Mouse (Mus musculus): ENCODE measurements around the gene Chaf1a. TPM values are rescaled to one million over a fixed set of nuclear protein-coding genes. Genes with fewer than 3 reads are reported as not detected.

Chaf1a gene
- polyA plus RNA-seq (2015; fragmentation: Nextera tagmentation; extraction: Ambion mirVana), result 21.7 and 22.4 TPM in 2 replicates

- no peaks in the 10 kb centered on the region for H3K27me3 ChIP-seq (replicated peaks)
- under 1% methylated on average over 66 of the region's 68 CpGs for WGBS
- H3K4me1 ChIP-seq, result peaks cover 14% of the 10 kb centered on the region
- H3K9me3 ChIP-seq, result no peaks in the 10 kb centered on the region
- peak within 1 kb of the TSS; percentile 77 for H3K4me2 ChIP-seq
- H3K4me3 ChIP-seq (replicated peaks), result peak within 1 kb of the TSS; percentile 74
- H3K9ac ChIP-seq, result peak within 1 kb of the TSS; percentile 82
- H3K36me3 ChIP-seq, result 0 out of 2 replicates have a peak, but pooled peaks cover 5% of the 10 kb centered on the region
- ATAC-seq (ENCODE audit: insufficient read depth, low FRiP score, low read depth), result peak; percentile 85
- peak within 1 kb of the TSS; percentile 89 for H3K27ac ChIP-seq
These were observed at the start of gene Chaf1a for GRCm38 (mm10) chr17:56040030-56040856. TSS of gene Chaf1a (plus strand) at chr17:56040439.

- Histone ChIP-seq H3K4me1 (no peaks in the 10 kb centered on the region), H3K27ac (no peak overlapping the region), H3K27me3 (replicated peaks) (peaks cover 8% of the 10 kb centered on the region; the same call in 1 of the 2 replicates), H3K9ac (no peak overlapping the region), H3K9me3 (no peaks in the 10 kb centered on the region), H3K4me2 (no peak overlapping the region), H3K36me3 (no peaks in the 10 kb centered on the region), H3K4me3 (replicated peaks) (no peak overlapping the region)
- no peak for ATAC-seq (ENCODE audit: insufficient read depth, low FRiP score, low read depth)
- 82% methylated on average over 15 of the region's 15 CpGs for WGBS
These were observed 44.2 kb upstream of the Chaf1a start for GRCm38 (mm10) chr17:55996007-55996406.

GRCm38 (mm10) chr17:55999794-56000499, 40.3 kb upstream of the Chaf1a start:
- 0 out of 2 replicates have a peak overlapping the region, but pooled peaks have one; percentile 3 for H3K4me2 ChIP-seq
- 13% methylated on average over 30 of the region's 30 CpGs for WGBS
- H3K9me3 ChIP-seq, result no peaks in the 10 kb centered on the region
- no peaks in the 10 kb centered on the region for H3K4me1 ChIP-seq
- no peak overlapping the region for H3K27ac ChIP-seq
- peaks cover 8% of the 10 kb centered on the region; the same call in 1 of the 2 replicates for H3K27me3 ChIP-seq (replicated peaks)
- H3K4me3 ChIP-seq (replicated peaks), result no peak overlapping the region
- H3K36me3 ChIP-seq, result no peaks in the 10 kb centered on the region
- ATAC-seq (ENCODE audit: insufficient read depth, low FRiP score, low read depth), result no peak
- no peak overlapping the region for H3K9ac ChIP-seq

GRCm38 (mm10) chr17:56003000-56003399, 37.2 kb upstream of the Chaf1a start:
- Histone ChIP-seq H3K27ac (no peak overlapping the region), H3K9ac (no peak overlapping the region), H3K4me2 (no peak overlapping the region), H3K4me3 (replicated peaks) (no peak overlapping the region), H3K36me3 (no peaks in the 10 kb centered on the region), H3K9me3 (no peaks in the 10 kb centered on the region), H3K27me3 (replicated peaks) (peaks cover 8% of the 10 kb centered on the region; the same call in 1 of the 2 replicates), H3K4me1 (peaks cover 9% of the 10 kb centered on the region)
- WGBS, result 82% methylated on average over 3 of the region's 3 CpGs
- ATAC-seq (ENCODE audit: insufficient read depth, low FRiP score, low read depth), result no peak

GRCm38 (mm10) chr17:56005415-56006061, 34.7 kb upstream of the Chaf1a start, which contains the start of the genes Stap2 and Mpnd:
TSS of gene Stap2 (minus strand) at chr17:56005584.
TSS of gene Mpnd (plus strand) at chr17:56005711.
- peak within 1 kb of the TSS; percentile 44 for H3K27ac ChIP-seq
- H3K4me1 ChIP-seq, result peaks cover 21% of the 10 kb centered on the region
- peak within 1 kb of the TSS; percentile 43 for H3K4me2 ChIP-seq
- no peaks in the 10 kb centered on the region for H3K36me3 ChIP-seq
- peaks cover 4% of the 10 kb centered on the region; the same call in 1 of the 2 replicates for H3K27me3 ChIP-seq (replicated peaks)
- peak within 1 kb of the TSS; percentile 30 for H3K4me3 ChIP-seq (replicated peaks)
- ATAC-seq (ENCODE audit: insufficient read depth, low FRiP score, low read depth), result no peak
- H3K9me3 ChIP-seq, result no peaks in the 10 kb centered on the region
- H3K9ac ChIP-seq, result no peak within 1 kb of the TSS
- WGBS, result 40% methylated on average over 13 of the region's 13 CpGs

- no peak overlapping the region for H3K9ac ChIP-seq
- 56% methylated on average over 10 of the region's 10 CpGs for WGBS
- no peak overlapping the region for H3K4me3 ChIP-seq (replicated peaks)
These were observed 33.3 kb upstream of the Chaf1a start for GRCm38 (mm10) chr17:56006956-56007355.

GRCm38 (mm10) chr17:56007444-56008355, 32.5 kb upstream of the Chaf1a start:
- H3K4me1 ChIP-seq, result peaks cover 22% of the 10 kb centered on the region
- ATAC-seq (ENCODE audit: insufficient read depth, low FRiP score, low read depth), result peak; percentile 0; the same call in 1 of the 2 replicates
- 20% methylated on average over 14 of the region's 14 CpGs for WGBS
- no peaks in the 10 kb centered on the region for H3K9me3 ChIP-seq
- peak overlapping the region; percentile 100 for H3K4me2 ChIP-seq
- H3K4me3 ChIP-seq (replicated peaks), result peak overlapping the region; percentile 98
- H3K36me3 ChIP-seq, result peaks cover 14% of the 10 kb centered on the region; the same call in 1 of the 2 replicates
- H3K27me3 ChIP-seq (replicated peaks), result no peaks in the 10 kb centered on the region
- peak overlapping the region; percentile 6; the same call in 1 of the 2 replicates for H3K9ac ChIP-seq
- peak overlapping the region; percentile 73 for H3K27ac ChIP-seq

More at GRCm38 (mm10) chr17:56006956-56007355, 33.3 kb upstream of the Chaf1a start:
- no peak overlapping the region for H3K4me2 ChIP-seq
- no peaks in the 10 kb centered on the region for H3K9me3 ChIP-seq
- peaks cover 22% of the 10 kb centered on the region for H3K4me1 ChIP-seq
- H3K36me3 ChIP-seq, result peaks cover 8% of the 10 kb centered on the region; the same call in 1 of the 2 replicates
- no peaks in the 10 kb centered on the region for H3K27me3 ChIP-seq (replicated peaks)
- no peak overlapping the region; the same call in 1 of the 2 replicates for H3K27ac ChIP-seq
- no peak for ATAC-seq (ENCODE audit: insufficient read depth, low FRiP score, low read depth)

- H3K4me1 ChIP-seq, result peaks cover 22% of the 10 kb centered on the region
- no peaks in the 10 kb centered on the region for H3K27me3 ChIP-seq (replicated peaks)
- under 1% methylated on average over 21 of the region's 21 CpGs for WGBS
- peaks cover 14% of the 10 kb centered on the region; the same call in 1 of the 2 replicates for H3K36me3 ChIP-seq
- peak overlapping the region; percentile 100 for H3K4me2 ChIP-seq
- H3K27ac ChIP-seq, result peak overlapping the region; percentile 92
- peak overlapping the region; percentile 98 for H3K4me3 ChIP-seq (replicated peaks)
- peak overlapping the region; percentile 56 for H3K9ac ChIP-seq
- H3K9me3 ChIP-seq, result no peaks in the 10 kb centered on the region
- peak; percentile 90 for ATAC-seq (ENCODE audit: insufficient read depth, low FRiP score, low read depth)
These were observed 31.7 kb upstream of the Chaf1a start for GRCm38 (mm10) chr17:56008356-56009087.

GRCm38 (mm10) chr17:56009088-56009961, 30.9 kb upstream of the Chaf1a start:
- no peaks in the 10 kb centered on the region for H3K9me3 ChIP-seq
- peaks cover 14% of the 10 kb centered on the region; the same call in 1 of the 2 replicates for H3K36me3 ChIP-seq
- under 1% methylated on average over 62 of the region's 62 CpGs for WGBS
- peaks cover 22% of the 10 kb centered on the region for H3K4me1 ChIP-seq
- H3K4me2 ChIP-seq, result peak overlapping the region; percentile 100
- H3K9ac ChIP-seq, result peak overlapping the region; percentile 83
- no peaks in the 10 kb centered on the region for H3K27me3 ChIP-seq (replicated peaks)
- peak overlapping the region; percentile 92 for H3K27ac ChIP-seq
- peak; percentile 89 for ATAC-seq (ENCODE audit: insufficient read depth, low FRiP score, low read depth)
- peak overlapping the region; percentile 98 for H3K4me3 ChIP-seq (replicated peaks)
